In the genomic region with DNA sequence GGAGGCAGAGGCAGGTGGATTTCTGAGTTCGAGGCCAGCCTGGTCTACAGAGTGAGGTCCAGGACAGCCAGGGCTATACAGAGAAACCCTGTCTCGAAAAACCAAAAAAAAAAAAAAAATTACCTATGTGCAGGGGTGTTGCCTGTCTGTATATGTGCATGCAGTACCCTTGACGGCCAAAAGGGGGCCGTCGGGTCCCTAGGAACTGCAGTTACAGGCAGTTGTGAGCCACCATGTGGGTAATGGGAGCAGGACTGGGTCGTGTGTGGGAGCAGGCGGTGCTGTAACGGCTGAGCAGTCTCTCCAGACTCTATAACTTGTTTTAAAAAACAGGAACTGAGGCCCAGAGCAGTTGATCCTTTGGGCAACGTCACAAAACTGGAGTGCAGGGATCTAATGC, we compare ENCODE assay signal across 8 mouse cellular contexts. TPM values are rescaled to one million over a fixed set of nuclear protein-coding genes. Genes with fewer than 3 reads are reported as not detected.
DNase-seq lines count a peak whose midpoint lies in the region; ATAC-seq and TF ChIP-seq lines count a peak whose summit lies in the region.

No protein-coding gene starts in this region.

- H3K9ac ChIP-seq in intestine, postnatal 0 days (ENCODE audit: low read depth, low read length), result no peak overlapping the region
- no peak overlapping the region for H3K9ac ChIP-seq in intestine, embryonic 16.5 days (ENCODE audit: low read depth, low read length)
- no peak overlapping the region for H3K9ac ChIP-seq in neural tube, embryonic 13.5 days

- ATAC-seq in intestine, postnatal 0 days, result no peak
- no peak for ATAC-seq in intestine, embryonic 16.5 days
- ATAC-seq in hematopoietic stem cell, adult 5-6 weeks (replicated peaks in 1 of 2; ENCODE audit: insufficient read depth in 1 of 2, low FRiP score in 2 of 2, low TSS enrichment in 1 of 2, low read depth in 1 of 2, poor library complexity in 2 of 2, severe bottlenecking in 2 of 2), result peak; percentile 25 to 49; a peak in 2 of 4 replicates
- no peak for ATAC-seq in neural tube, embryonic 13.5 days (ENCODE audit: low read depth)

- H3K9me3 ChIP-seq in intestine, postnatal 0 days (ENCODE audit: control insufficient read depth), result no peaks in the 10 kb centered on the region
- no peaks in the 10 kb centered on the region for H3K9me3 ChIP-seq in intestine, embryonic 16.5 days (ENCODE audit: control insufficient read depth, low read length)
- no peaks in the 10 kb centered on the region for H3K9me3 ChIP-seq in neural tube, embryonic 13.5 days

- H3K4me1 ChIP-seq in intestine, postnatal 0 days (replicated peaks; ENCODE audit: control insufficient read depth, insufficient read depth, low read length), result no peaks in the 10 kb centered on the region
- peaks cover 6% of the 10 kb centered on the region for H3K4me1 ChIP-seq in intestine, embryonic 16.5 days (ENCODE audit: control insufficient read depth, insufficient read depth, low read length)
- H3K4me1 ChIP-seq in neural tube, embryonic 13.5 days (replicated peaks), result peaks cover 34% of the 10 kb centered on the region

- H3K36me3 ChIP-seq in intestine, postnatal 0 days (ENCODE audit: control insufficient read depth, insufficient read depth), result peaks cover 31% of the 10 kb centered on the region
- H3K36me3 ChIP-seq in intestine, embryonic 16.5 days (ENCODE audit: control insufficient read depth, insufficient read depth, low read length), result peaks cover 17% of the 10 kb centered on the region
- H3K36me3 ChIP-seq in neural tube, embryonic 13.5 days, result peaks cover 30% of the 10 kb centered on the region

- H3K27ac ChIP-seq in intestine, postnatal 0 days (ENCODE audit: low read depth, low read length), result no peak overlapping the region
- H3K27ac ChIP-seq in intestine, embryonic 16.5 days (ENCODE audit: low read length), result no peak overlapping the region
- peak overlapping the region; percentile 71 for H3K27ac ChIP-seq in neural tube, embryonic 13.5 days (replicated peaks)

- peak; percentile 68 to 70 for DNase-seq in B cell, adult 2 months
- DNase-seq in brain, adult 2 months (ENCODE audit: low read depth, low spot score), result peak; percentile 67
- no peak for DNase-seq in adrenal gland, adult 18-20 months (ENCODE audit: low spot score in 2 of 2)
- DNase-seq in gastrocnemius, postnatal 10 days, result no peak

- H3K27me3 ChIP-seq in intestine, postnatal 0 days (replicated peaks; ENCODE audit: control insufficient read depth, insufficient read depth, low read length), result peaks cover 21% of the 10 kb centered on the region
- peaks cover 15% of the 10 kb centered on the region for H3K27me3 ChIP-seq in intestine, embryonic 16.5 days (replicated peaks; ENCODE audit: control insufficient read depth, insufficient read depth, low read length)
- 0 out of 2 replicates have a peak, but pooled peaks cover under 1% of the 10 kb centered on the region for H3K27me3 ChIP-seq in neural tube, embryonic 13.5 days

- peak; percentile 67 for TF ChIP-seq CTCF in intestine, postnatal 0 days (IDR thresholded peaks at IDR 0.05; ENCODE audit: low read depth)

- H3K4me2 ChIP-seq in intestine, postnatal 0 days (replicated peaks; ENCODE audit: low read depth), result no peak overlapping the region
- no peak overlapping the region for H3K4me2 ChIP-seq in intestine, embryonic 16.5 days (ENCODE audit: low read depth, low read length)
- no peak overlapping the region for H3K4me2 ChIP-seq in neural tube, embryonic 13.5 days

- H3K4me3 ChIP-seq in intestine, postnatal 0 days (ENCODE audit: low read depth, low read length), result no peak overlapping the region
- H3K4me3 ChIP-seq in intestine, embryonic 16.5 days (ENCODE audit: low read length), result no peak overlapping the region
- no peak overlapping the region for H3K4me3 ChIP-seq in neural tube, embryonic 13.5 days

- WGBS in intestine, postnatal 0 days, result 22% methylated on average over 9 of the region's 9 CpGs
- WGBS in intestine, embryonic 16.5 days, result 22% methylated on average over 9 of the region's 9 CpGs
- WGBS in neural tube, embryonic 13.5 days, result 18% methylated on average over 9 of the region's 9 CpGs

RNA-seq across cellular contexts. Expression of a gene that starts 1.5 kb away (rescaled TPM):
- 0.76 and 1.0 TPM in 2 replicates for polyA plus RNA-seq in intestine, postnatal 0 days (2015; fragmentation: Nextera tagmentation; extraction: Ambion mirVana)
- polyA plus RNA-seq in intestine, embryonic 16.5 days (2015; fragmentation: Nextera tagmentation; extraction: Ambion mirVana), result 1.4 and 1.5 TPM in 2 replicates
- 0.60 TPM in 1 of 2 replicates, not detected in the other for total RNA-seq in hematopoietic stem cell, adult 5-6 weeks (2017)
- 52.7 and 56.1 TPM in 2 replicates for polyA plus RNA-seq in neural tube, embryonic 13.5 days (2015; fragmentation: Nextera tagmentation; extraction: Ambion mirVana)
- total RNA-seq in adrenal gland, adult 18-20 months (2021), result under 1 TPM; 0.42 to 0.50 TPM
- under 1 TPM; 0.38 to 0.99 TPM for total RNA-seq in gastrocnemius, postnatal 10 days (2021)

RNA-seq across cellular contexts. Expression of a gene that starts 12.2 kb away (rescaled TPM):
- 58.6 and 61.1 TPM in 2 replicates for polyA plus RNA-seq in intestine, postnatal 0 days (2015; fragmentation: Nextera tagmentation; extraction: Ambion mirVana)
- 126 and 137 TPM in 2 replicates for polyA plus RNA-seq in intestine, embryonic 16.5 days (2015; fragmentation: Nextera tagmentation; extraction: Ambion mirVana)
- 39.1 and 41.4 TPM in 2 replicates for total RNA-seq in hematopoietic stem cell, adult 5-6 weeks (2017)
- 68.7 and 68.8 TPM in 2 replicates for polyA plus RNA-seq in neural tube, embryonic 13.5 days (2015; fragmentation: Nextera tagmentation; extraction: Ambion mirVana)
- 100 to 1,000 TPM; 106 to 118 TPM for total RNA-seq in adrenal gland, adult 18-20 months (2021)
- 10 to 100 TPM; 45.9 to 48.2 TPM for total RNA-seq in gastrocnemius, postnatal 10 days (2021)

RNA-seq across cellular contexts. Expression of a gene that starts 15.9 kb away (rescaled TPM):
- 0.50 and 0.74 TPM in 2 replicates for polyA plus RNA-seq in intestine, postnatal 0 days (2015; fragmentation: Nextera tagmentation; extraction: Ambion mirVana)
- polyA plus RNA-seq in intestine, embryonic 16.5 days (2015; fragmentation: Nextera tagmentation; extraction: Ambion mirVana), result 0.86 and 0.99 TPM in 2 replicates
- total RNA-seq in hematopoietic stem cell, adult 5-6 weeks (2017), result 14.0 and 21.4 TPM in 2 replicates
- polyA plus RNA-seq in neural tube, embryonic 13.5 days (2015; fragmentation: Nextera tagmentation; extraction: Ambion mirVana), result 0.36 and 0.64 TPM in 2 replicates
- 1 to 10 TPM; 1.3 to 1.4 TPM for total RNA-seq in adrenal gland, adult 18-20 months (2021)
- under 1 TPM; 0.56 to 0.61 TPM for total RNA-seq in gastrocnemius, postnatal 10 days (2021)

RNA-seq across cellular contexts. Expression of a gene that starts 28.5 kb away (rescaled TPM):
- polyA plus RNA-seq in intestine, postnatal 0 days (2015; fragmentation: Nextera tagmentation; extraction: Ambion mirVana), result 29.2 and 35.1 TPM in 2 replicates
- polyA plus RNA-seq in intestine, embryonic 16.5 days (2015; fragmentation: Nextera tagmentation; extraction: Ambion mirVana), result 49.8 and 55.8 TPM in 2 replicates
- total RNA-seq in hematopoietic stem cell, adult 5-6 weeks (2017), result 10.8 and 12.1 TPM in 2 replicates
- polyA plus RNA-seq in neural tube, embryonic 13.5 days (2015; fragmentation: Nextera tagmentation; extraction: Ambion mirVana), result 27.1 and 27.9 TPM in 2 replicates
- 10 to 100 TPM; 69.1 to 78.7 TPM for total RNA-seq in adrenal gland, adult 18-20 months (2021)
- total RNA-seq in gastrocnemius, postnatal 10 days (2021), result 100 to 1,000 TPM; 329 to 332 TPM

RNA-seq across cellular contexts. Expression of a gene that starts 40.0 kb away (rescaled TPM):
- polyA plus RNA-seq in intestine, postnatal 0 days (2015; fragmentation: Nextera tagmentation; extraction: Ambion mirVana), result 0.64 and 0.78 TPM in 2 replicates
- 1.1 and 1.5 TPM in 2 replicates for polyA plus RNA-seq in intestine, embryonic 16.5 days (2015; fragmentation: Nextera tagmentation; extraction: Ambion mirVana)
- total RNA-seq in hematopoietic stem cell, adult 5-6 weeks (2017), result 25.3 and 40.2 TPM in 2 replicates
- polyA plus RNA-seq in neural tube, embryonic 13.5 days (2015; fragmentation: Nextera tagmentation; extraction: Ambion mirVana), result 1.3 and 1.9 TPM in 2 replicates
- total RNA-seq in adrenal gland, adult 18-20 months (2021), result 1 to 10 TPM; 1.7 to 2.6 TPM
- under 1 TPM; 0.47 to 0.77 TPM for total RNA-seq in gastrocnemius, postnatal 10 days (2021)

Comparison
In these comparisons a context has a peak if more than half of its experiments do, and no peak if none do; other contexts are left out.
1. ATAC-seq: peak in hematopoietic stem cell, adult 5-6 weeks (2 of 2); none in intestine, postnatal 0 days (single experiment), intestine, embryonic 16.5 days (single experiment) and neural tube, embryonic 13.5 days (single experiment).
2. DNase-seq: peak in B cell, adult 2 months (2 of 2) and brain, adult 2 months (single experiment); none in adrenal gland, adult 18-20 months (0 of 2) and gastrocnemius, postnatal 10 days (single experiment).